Mouse (Mus musculus): Measurements from ENCODE around the gene Ostm1.

Gene Ostm1

DNA sequence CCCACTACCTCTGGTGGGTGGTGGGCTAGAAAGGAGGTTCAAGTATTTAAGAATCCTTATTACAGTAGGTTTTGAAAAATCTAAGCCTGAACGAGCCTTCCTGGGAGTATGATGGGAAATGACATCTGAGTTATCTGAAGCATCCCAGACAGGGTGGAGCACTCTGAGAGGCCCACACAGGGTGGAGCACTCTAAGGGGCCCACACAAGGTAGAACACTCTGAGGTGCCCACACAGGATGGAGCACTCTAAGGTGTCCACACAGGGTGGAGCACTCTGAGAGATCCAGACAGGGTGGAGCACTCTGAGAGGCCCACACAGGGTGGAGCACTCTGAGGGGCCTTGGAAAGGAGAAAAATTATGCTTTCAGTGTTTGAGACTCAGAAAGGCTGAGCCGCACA is 42.3 kb downstream of the Ostm1 start:
- no peak for DNase-seq (ENCODE audit: low read depth, low spot score)

DNA sequence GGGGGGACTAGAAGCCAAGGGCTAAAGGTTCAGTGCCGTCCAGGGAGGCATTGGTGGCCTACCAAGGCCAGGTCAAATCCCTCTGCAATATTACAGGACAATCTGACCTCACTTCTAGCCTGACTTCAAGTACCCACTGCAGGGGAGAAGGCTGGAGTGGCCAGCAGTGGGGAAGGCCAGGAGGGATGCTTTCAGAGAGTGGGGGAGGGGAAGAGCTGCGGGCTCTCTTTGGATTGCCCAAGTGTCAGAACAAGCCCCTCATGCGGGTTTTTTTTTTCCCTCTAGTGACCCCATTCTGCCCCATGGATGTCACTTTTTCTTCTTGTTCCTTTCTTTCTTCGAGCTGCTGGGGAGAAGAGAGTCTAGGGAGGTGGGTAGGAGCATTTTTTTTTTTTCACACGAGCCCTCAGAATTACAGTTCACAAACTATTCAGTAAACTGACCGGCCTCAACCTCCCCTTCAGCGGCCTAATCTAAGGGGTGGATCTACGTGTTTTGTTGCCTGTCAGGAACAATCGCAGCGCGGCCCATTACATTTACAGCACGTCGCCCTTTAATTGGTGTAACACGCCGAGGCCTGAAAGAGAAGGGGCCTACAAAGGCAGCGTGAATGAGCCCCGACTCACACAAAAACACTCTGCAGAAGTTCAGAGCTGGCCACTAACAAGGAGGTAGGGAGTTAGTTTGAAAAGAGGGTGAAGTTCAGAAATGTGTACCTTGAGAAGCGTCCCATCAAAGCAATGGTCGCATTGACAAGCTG is 47.2 kb downstream of the Ostm1 start:
- DNase-seq (ENCODE audit: low read depth, low spot score) = no peak

DNA sequence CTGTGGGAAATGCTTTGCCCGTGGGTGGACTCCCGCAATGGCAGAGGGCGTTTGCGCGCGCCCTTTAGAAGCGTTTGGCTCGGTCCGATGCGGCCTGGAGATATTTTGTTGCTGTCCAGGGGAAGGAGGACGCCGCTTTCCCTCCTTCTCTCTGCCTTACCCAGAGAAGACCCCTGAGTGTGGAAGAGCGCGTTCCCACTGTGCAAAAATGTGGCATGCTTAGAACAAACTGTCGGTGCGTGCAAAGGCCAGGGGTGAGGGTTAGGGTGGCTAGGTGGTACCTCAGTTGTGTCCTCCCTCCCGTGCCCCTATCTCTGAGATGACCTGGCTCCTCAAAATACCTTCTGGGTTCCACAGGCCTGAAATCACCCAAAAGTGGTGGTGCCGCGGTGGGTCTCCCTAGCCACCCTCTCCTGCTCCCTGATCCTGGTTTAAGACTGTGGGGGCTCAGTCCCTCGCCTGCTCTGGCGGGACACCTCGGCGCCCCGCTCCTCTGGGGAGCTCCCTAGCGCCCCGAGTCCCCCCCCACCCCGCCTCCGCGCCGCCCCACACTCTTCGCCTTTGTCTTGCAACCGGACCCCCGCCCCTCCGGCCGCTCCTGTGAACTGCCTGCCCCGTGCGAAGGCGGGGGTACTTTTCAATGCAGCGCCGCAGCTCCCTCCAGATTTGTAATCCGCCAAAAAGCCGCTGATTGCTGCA is 48.3 kb downstream of the Ostm1 start:
- no peak for DNase-seq (ENCODE audit: low read depth, low spot score)

DNA sequence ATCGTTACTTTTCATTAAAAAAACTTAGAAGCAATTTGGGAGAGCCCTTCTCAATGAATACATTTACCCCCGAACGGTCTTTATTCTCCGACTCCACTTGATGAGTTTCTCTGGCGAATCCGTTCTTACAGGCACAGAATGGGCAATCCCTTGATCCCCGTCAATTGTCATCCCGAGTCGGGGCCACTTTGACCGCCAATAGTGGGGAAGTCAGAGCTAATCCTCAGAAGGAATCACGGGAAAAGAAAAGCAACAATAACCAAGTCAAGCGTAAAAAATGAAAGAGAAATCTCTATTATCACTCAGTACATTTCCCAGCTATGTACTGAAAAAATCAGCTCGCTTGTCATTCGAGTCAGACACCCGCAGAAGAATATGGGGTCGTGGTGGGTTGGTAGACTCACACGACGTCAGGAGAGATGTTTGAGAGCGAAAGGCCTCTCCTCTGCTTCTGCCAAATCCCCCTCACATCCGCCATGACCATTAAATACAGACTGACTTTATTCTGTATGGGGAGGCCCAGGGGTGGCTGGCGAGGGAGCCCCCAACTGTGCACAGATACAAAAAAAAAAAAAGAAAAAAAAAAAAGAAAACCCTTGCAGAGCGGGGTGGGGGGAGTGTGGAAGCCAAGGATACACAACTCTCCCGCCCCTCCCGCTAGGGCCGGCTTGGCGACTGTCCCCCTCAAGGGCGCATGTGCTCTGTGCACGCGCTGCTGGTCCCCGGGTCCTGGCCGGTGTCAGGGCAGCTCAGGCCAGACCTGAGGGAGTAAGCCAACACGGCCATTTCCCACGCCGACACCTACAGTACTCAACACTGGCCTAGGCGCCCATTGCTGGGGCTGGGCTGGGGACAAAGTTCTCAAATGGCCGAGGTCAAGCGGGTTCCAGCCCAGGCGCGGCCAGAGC is 49.1 kb downstream of the Ostm1 start:
- no peak for DNase-seq (ENCODE audit: low read depth, low spot score)

DNA sequence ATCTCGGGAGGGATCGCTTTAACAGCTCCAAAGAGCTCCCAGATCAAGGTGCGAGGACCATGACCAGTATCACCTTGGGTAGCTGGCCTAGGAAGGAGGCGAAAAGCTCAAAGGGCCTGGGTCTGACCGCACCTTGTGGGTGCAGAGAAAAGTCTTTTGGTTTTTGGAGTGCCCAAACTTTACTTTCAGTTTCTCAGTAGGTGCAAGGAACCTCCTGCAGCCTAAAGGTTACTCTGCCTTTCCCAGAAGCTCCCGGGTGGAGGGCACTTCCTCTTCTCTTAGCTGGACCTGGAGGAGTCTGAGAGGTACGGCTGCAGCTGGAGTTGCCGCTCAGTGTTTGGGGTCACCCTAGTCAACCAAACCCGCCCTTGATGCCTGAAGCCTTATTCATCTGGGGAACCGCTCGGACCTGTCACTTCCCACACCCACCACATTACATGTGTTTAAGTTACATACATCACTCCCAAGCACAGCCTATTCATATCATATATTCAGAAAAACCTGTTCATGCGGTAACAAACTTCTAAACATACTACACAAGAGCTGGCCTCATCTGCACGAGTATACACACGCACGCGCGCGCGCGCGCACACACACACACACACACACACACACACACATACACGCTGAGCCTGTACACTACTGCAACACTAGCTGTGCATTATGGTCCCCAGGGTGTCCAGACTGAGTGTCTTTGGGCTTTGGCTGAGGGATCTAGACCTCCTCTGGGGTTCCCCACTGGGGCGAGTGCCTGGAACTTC is 49.9 kb downstream of the Ostm1 start:
- no peak for DNase-seq (ENCODE audit: low read depth, low spot score)

DNA sequence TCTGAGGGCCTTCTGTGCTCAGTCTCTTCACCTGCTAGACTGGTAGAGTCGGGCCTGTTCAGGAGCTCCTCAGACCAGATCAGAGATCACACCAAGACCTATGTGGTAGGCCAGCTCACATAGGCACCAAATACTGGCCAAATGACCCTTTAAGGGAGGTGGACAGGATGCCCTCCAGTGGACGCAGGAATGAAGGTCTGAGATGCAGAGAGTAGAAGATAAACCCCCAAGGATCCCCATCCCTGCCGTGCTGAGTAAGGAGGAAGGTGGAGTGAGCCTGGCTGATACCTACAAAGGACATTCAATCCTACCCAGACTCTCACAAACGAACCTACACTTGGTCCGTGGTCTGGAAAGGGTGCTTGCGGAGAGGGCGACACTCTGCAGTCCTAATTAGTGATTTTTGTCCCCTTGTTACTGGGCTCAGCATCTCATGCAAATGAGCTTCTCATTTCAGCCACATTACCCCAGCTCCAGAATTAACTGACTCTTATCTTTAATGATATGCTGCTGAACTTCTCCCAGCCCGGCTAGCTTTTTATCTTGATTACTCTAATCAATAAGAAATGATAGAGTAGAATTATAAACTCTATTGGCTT is 50.6 kb downstream of the Ostm1 start:
- DNase-seq (ENCODE audit: low read depth, low spot score) = no peak

DNA sequence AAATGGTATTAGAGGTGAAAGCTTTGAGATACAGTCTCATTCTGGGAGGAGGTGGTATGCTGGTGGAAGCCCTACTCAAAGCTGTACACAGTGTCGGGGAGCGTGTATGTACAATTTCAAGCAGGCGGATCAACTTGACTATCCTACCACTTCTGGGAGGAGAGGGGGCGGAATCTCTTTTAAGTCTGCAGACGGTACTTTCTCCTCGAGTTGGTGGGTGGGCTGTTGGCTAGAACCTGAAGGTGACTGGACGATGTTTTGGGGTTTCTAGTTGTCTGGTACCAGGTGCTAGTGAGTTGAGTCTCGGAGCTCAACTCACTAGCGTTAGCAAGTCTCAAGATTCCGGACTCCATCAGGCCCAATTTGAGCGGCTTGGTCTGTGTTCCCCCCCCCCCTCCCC is 51.4 kb downstream of the Ostm1 start:
- no peak for DNase-seq (ENCODE audit: low read depth, low spot score)

DNA sequence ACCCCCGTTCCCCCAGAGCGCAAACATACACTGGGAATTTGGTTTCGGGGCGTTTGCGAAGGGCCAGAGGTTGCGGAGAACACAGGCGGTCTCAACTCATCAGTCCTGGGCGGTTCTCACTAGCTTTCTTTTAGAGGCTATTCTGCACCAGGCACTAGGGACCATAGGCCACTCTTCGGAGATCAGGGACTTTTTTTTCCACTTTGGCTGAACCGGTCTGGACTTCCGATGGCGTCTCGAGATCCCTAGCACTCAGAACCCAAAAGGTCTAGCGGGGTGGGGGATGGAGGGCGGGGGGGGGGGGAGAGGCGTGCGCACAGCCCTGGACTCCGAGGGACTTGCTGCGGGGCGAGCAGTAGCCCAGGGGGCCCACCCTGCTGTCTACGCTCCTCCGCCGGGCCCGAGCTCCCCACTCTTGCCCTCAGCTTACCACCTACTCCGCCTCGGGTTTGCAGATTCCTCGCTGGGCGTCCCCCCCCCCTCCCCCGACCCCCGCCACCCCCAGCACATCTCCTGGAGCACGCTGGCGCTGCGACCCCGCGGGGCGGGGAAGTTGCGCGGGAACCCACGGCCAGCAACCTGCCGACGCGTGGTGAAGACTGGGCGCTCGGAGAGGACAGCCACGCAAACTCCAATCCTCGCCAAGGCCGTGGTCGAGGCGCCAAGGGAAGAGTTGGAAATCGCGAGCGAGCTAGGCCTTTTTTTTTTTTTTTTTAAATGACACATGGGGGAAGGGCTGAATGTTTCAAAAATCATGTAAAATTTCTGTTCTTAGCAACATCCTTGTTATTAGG is 52.1 kb downstream of the Ostm1 start:
- no peak for DNase-seq (ENCODE audit: low read depth, low spot score)

DNA sequence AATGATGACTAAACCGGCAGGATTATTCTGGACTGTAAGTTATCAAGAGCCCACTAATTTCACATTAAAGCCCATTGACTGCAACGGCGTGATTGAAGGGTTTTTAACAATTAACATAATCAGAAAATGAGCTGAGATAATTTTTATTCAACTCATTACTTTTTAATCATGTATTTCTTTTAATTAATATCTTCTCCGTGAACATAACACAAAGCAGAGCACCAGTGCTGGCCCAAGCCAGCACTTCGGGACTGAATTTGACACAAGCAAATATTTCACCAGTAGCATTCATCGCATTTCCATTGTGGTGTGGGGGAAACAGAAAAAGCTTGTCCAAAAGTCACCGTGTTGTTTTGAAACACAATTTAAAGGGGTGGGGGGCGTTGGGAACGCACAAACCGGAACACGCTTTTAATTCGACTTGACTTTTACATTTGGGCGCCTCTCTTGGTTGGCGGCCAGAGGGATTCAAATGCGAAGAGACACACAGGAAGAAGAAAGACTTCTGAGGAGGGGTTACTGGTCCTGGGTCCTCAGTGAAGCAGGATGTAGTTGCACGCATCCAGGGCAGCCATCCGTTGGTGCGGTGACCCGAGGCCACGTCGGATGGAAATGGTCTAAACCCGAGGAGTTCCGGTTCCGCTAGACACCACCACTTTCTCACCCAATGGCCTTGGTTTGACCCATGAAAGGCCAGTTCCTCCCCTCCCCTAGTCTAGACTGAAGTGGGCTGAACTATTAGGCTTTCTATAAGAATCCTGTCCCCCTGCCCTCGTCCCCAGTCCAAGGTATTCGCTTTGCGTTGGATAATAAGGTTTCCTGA is 52.9 kb downstream of the Ostm1 start:
- no peak for DNase-seq (ENCODE audit: low read depth, low spot score)

DNA sequence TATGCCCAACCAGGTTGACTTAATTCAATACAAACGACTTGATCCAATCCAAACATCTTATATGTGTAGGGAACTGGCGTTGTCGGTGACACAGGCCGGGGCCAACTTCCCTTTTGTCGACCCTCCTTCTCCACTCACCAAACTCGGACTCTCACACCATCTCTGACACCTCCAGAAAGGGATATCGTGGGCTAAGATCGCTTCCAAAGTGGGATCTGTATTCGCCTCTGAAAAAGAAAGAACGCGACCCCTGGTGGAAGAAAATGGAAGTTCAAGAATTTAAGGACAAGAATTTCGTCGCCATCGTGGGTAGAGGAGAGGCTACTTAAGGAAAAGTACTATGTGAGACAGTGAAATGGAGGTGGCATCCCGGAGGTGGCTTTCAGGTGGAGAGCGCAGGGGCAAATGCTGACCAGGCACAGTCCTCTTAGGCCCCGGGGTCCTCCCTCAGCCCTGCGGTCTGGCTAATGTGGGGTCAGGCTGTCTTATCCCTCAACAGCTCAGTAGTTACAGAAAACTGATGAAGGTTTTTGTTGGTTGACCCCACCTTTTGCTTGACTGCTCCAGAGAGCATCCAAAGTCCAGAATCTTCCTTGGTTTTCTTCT is 53.7 kb downstream of the Ostm1 start:
- peak; percentile 88 for DNase-seq (ENCODE audit: low read depth, low spot score)

DNA sequence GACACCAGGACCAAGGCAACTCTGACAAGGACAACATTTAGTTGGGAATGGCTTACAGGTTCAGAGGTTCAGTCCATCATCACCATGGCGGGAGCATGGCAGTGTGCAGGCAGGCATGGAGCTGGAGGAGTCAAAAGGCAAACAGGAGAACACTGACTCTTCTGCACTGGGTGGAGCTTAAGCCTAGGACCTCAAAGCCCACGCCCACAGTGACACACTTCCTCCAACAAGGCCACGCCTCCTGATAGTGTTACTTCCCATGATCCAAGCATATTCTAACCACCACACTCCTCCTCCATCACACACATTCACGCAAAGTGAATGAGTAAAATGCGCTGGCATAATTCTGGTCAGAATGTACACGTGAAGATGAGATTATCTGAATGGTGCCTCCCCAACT is 56.2 kb downstream of the Ostm1 start:
- DNase-seq (ENCODE audit: low read depth, low spot score) = peak; percentile 76

DNA sequence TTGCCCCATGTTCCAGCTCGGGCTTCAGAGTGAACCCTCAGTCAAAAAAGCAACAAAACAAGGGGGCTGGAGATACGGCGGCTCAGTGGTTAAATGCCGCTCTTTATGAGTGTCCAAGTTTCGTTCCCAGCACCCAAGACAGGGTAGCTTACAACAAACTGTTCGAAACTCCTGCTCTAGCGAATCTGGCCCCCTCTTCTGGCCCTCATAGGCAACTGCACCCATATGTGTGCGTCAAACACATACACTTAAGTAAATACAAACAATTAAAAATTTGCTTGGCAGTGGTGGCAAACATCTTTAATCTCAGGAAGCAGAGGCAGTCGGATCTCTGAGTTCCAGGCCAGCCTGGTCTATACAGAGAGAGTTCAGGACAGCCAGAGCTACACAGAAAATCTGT is 60.0 kb downstream of the Ostm1 start:
- DNase-seq (ENCODE audit: low read depth, low spot score) = peak; percentile 82

DNA sequence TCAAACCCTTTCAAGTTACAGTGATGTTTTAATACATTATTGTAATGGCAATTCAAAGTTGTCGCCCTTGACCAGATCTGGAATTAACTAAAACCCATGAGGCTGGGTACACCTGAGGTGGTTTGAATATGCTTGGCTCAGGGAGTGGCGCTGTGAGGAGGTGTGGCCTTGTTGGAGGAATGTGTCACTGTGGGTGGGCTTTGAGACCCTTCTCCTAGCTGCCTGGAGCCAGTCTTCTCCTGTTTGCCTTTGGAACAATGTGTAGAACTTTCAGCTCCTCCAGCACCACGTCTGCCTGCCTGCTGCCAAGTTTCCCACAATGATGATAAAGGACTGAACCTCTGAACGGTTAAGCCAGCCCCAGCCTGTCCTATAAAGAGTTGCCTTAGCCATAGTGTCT is 62.7 kb downstream of the Ostm1 start:
- DNase-seq (ENCODE audit: low read depth, low spot score) = peak; percentile 94

DNA sequence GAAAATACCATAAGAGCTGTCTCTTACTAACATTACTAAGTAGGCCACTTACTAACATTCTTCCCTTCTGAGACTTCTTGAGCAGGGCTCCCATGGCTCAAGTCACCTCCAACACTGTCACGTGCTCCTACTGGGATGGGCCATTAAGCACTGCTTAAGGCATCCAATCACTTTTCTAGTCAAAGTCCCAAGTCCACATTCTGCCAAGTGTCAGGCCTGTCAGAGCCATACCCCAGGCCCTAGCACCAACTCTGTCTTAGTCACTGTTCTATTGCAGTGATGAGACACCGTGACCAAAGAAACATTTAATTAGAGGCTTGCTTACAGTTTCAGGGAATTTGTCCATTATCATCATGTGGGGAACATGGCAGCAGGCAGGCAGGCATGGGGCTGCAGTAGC is 78.3 kb downstream of the Ostm1 start:
- DNase-seq (ENCODE audit: low read depth, low spot score) = no peak

DNA sequence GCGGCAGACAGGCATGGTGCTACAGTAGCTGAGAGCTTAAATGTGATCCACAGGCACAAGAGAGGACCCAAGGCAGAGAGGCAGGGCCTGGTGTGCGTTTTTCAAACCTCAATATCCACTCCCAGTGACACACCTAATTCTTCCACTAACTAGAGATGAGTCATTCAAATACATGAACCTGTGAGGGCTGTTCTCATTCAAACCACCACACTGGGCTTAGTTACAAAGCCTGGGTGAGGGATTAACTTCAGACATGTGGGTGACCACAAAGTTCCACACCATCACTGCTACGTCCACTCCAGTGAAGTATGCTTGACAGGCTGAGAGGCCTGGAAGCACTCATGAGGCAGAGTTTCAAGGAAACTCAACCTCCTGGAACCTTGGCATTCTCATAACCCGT is 86.3 kb downstream of the Ostm1 start:
- DNase-seq (ENCODE audit: low read depth, low spot score) = peak; percentile 41

DNA sequence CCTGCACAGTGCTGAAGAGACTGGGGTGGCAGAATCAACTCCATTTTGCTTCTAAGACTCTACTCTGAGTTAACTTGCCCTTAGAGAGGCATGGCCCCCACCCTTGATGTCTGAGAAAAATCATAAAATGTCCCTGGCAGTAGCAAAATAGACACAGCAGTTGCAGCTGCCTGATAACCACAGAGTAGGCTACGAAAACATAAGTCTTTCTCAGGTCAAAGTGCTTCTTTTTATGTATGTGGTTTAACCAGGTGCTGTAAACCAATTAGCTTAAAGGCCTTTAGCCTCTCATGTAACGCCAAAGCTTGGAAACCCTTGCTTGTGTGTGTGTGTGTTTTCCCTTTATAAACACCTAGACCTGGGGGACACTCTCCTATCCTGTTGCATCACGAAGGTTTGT is 89.2 kb downstream of the Ostm1 start:
- no peak for DNase-seq (ENCODE audit: low read depth, low spot score)

DNA sequence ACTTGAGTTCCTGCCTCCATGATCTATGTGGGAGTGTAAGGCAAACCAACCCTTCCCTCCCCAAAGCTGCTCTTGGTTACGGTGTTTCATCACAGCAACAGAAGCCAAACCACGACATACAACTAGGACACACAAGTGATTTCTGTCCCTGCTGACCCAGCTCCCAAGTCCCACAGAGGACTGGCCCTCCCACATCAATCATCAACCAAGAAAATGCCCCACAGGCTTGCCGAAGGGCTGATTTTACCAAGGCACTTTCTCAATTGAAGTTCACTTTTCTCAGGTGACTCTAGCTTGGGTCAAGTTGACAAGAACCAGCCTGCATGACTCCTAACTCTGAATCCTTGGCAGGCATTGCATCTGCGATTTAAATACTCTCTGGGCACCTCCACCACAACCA is 91.9 kb downstream of the Ostm1 start:
- DNase-seq (ENCODE audit: low read depth, low spot score) = no peak

DNA sequence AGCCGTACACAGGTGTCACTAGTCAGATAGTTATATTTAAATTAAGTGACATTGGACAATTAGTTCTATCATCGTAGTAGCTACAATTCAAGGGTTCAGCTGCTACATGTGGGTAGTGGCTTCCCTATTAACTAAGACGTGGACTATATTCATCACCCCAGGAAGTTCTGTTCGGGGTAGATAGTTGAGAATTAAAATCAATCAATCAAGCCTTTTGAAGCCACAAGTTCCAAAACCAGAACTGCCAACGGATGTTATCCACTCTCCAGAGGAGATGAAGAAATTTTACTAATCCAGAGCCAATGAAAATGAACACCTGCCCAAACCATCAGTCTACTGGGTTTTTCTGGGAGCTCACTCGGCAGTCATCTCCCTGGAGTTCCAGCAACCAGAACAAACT is 94.7 kb downstream of the Ostm1 start:
- no peak for DNase-seq (ENCODE audit: low read depth, low spot score)

DNA sequence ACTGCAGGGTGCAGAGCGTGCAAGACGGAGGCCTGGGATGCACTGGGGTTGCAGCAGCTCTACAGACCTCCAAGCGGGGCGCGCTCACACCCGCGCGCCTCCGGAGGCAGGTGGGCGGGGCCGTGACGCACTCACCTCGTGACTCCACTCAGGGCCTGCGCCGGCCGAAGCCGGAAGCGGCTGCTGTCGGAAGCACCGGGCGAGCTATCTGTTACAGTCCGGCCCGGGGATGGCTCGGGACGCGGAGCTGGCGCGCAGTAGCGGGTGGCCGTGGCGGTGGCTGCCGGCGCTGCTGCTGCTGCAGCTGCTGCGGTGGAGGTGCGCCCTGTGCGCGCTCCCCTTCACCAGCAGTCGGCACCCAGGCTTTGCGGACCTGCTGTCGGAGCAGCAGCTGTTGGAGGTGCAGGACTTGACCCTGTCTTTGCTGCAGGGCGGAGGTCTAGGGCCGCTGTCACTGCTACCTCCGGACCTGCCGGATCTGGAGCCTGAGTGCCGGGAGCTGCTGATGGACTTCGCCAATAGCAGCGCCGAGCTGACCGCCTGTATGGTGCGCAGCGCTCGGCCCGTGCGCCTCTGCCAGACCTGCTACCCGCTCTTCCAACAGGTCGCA is 95.2 kb downstream of the Ostm1 start:
- DNase-seq (ENCODE audit: low read depth, low spot score) = peak; percentile 98
